Mouse (Mus musculus) brain, embryonic 14.5 days (tissue): Measurements from ENCODE around the gene Igf2.

Experiments used
- CTCF ChIP-seq: fragments of 200-500 bp; IDR thresholded peaks from 2 replicates; pipeline ENCODE4 v1.5.1; 2012; ENCODE audit warnings: inconsistent platforms, mild to moderate bottlenecking, moderate library complexity, borderline replicate concordance; ENCODE audit not compliant: insufficient read depth, insufficient read length; ENCODE audit errors: extremely low read depth
- POLR2A ChIP-seq: fragments of 200-500 bp; IDR thresholded peaks from 2 replicates; pipeline ENCODE4 v1.6.1; 2012; ENCODE audit warnings: mild to moderate bottlenecking, inconsistent platforms, borderline replicate concordance; ENCODE audit not compliant: poor library complexity, insufficient read depth, insufficient read length, severe bottlenecking; ENCODE audit errors: extremely low read depth

DNA sequence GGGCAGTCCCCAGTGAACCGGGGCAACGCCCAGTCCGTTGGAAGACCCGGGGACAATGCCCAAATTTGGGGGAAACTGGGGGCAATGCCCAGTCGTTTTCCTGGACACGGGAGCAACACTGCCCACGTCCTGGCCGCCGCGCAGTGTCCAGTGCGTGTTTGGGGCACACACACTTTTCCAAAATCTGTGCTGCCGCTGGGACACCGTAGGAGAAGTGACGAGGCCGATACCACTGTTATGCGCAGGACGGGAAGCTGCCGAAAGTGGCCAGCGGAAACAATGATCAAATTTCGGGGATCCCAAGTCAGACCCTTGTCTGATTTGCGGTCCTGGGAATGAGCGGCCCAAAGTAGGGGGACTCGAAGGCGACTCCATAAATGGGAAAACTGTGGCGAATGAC is 5.6 kb downstream of the Igf2 start:
- TF ChIP-seq CTCF (no peak), POLR2A (no peak)
